Mouse (Mus musculus) layer of hippocampus, adult 18-20 months (tissue): Measurements from ENCODE around the gene Cnr2. TPM values are rescaled to one million over a fixed set of nuclear protein-coding genes. Genes with fewer than 3 reads are reported as not detected.
"Not testable (repeated sequence)": the region's sequence is repeated elsewhere in the genome, so short reads cannot be mapped to it uniquely, and the experiment has no call there.

Source experiments
- DNase-seq, 2 experiments: peaks; one replicate each; pipeline ENCODE4 v3.0.0; 2022; ENCODE audit warnings: low spot score in 2 of 2
- total RNA-seq, 2 experiments: library from RNA; stranded (reverse); gene quantifications; 2 replicates each; pipeline ENCODE4 v1.2.3; 2021

The Cnr2 gene
- total RNA-seq, 2 experiments from 2014 or later, result 0.08 TPM; not detected in 1

DNA sequence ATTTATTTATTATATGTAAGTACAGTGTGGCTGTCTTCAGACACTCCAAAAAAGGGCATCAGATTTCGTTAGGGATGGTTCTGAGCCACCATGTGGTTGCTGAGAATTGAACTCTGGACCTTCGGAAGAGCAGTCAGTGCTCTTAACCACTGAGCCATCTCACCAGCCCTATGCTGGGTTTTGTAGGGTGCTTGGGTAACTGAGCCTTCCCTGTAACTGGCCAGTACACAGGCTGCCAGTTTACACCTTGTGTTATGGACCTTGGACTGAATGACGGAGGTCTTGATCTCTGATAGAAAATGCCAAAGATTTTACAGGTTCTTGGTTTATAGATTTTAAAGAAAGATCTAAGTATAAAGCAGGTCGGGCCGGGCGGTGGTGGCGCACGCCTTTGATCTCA is 35.0 kb downstream of the Cnr2 start:
- DNase-seq, result no peak

DNA sequence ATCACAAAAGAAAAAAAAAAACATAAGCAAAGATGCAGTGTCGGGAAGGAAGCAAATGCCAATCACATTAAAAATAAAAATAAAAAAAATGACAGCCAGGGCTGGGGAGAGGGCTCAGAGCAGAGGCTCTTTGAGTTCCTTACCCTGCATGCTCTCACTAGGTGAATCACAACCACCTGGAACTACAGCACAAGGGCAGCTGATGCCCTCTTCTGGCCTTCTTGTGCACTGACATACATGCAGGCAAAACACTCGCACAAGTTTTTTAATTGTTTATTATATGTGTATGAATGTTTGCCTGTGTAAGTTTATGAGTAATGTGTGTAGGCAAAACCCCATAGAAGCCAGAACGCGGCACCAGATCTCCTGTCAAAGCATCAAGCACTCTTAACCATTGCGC is 36.6 kb downstream of the Cnr2 start:
- DNase-seq, result no peak

DNA sequence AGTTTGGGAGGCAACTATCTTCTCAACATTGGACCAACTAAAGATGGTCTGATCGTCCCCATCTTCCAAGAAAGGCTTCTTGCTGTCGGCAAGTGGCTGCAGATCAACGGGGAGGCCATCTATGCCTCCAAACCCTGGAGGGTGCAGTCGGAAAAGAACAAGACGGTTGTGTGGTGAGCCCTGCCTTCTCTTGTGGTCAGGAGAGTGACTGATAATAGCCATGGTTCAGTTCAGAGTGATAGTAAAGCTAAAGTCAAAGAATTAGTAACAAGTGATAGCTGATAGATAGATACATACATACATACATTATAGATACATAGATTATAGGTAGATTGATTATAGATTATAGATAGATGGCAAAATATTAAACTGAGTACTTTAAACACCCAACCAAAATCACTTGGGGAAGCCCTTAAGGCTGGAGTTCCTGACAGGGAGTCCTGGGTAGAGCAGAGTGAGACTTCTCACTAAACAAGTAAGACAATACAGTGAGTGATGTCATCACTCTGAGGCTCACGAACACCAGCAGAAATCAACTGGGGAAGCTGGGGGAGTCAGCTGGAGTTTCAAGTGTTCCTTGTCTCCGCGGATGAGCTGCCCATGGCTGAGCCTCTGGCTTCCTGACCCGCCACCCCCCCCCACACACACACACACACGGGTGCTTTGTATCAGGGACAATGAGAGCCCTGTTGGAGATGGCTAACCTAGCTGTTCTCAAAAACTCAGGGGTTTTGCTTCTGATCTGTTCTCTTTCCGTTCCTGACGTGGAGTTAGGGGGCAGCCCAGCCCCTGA is 39.7 kb downstream of the Cnr2 start:
- no peak for DNase-seq

DNA sequence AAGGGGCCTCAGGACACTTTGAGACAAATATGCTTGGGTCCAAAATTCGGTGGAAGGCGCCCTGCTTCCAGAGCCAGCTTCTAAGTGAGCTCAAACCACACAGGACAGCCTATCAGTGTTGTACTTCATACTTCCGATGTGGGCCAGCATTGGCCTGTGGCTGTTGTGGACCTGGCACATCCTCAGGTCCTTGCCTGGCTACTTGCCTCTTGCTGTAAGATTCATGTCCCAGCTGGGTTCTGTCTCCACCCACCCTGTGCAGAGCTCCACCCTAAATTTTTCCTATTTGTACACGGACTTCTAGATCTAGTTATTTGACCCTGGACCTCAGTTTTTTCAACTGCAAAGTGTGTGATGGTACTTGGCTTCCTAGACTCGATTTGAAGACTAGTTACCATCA is 40.3 kb downstream of the Cnr2 start:
- DNase-seq, result no peak

- no peak for DNase-seq
Measured at GRCm38 (mm10) chr4:135938858-135939257, 43.7 kb downstream of the Cnr2 start.

- not testable (repeated sequence) for DNase-seq
Measured at GRCm38 (mm10) chr4:135941026-135941425, 45.8 kb downstream of the Cnr2 start.

GRCm38 (mm10) chr4:135942193-135942592 is 47.0 kb downstream of the Cnr2 start:
- no peak for DNase-seq

DNA sequence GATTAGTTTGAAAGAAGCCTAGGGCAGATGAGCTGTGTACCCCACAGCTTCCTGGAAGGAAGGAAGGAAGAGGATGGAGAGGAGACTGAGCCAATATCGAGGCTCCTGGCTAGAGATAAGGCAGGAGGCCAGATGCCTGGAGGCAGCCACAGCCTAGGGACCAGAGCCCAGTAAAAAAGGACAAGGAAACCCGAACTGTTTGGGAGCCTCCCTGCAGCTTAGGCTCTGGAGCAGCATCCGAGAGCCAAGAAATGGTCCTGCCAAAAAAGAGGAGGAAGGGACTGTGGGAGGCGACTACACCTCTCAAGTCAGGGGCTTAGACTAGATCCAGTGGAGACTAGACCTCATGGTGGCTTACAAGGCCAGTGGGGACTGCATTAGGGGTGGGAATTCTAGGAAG is 48.2 kb downstream of the Cnr2 start:
- DNase-seq, result no peak

GRCm38 (mm10) chr4:135945706-135946105 is 50.5 kb downstream of the Cnr2 start:
- no peak for DNase-seq

GRCm38 (mm10) chr4:135946278-135946658 is 51.1 kb downstream of the Cnr2 start, which contains the start of gene Hmgcl:
Gene Hmgcl, plus strand, starts transcription at chr4:135946448.
- peak; percentile 92 to 96 for DNase-seq

GRCm38 (mm10) chr4:135946659-135947301 is 51.6 kb downstream of the Cnr2 start:
- DNase-seq, result no peak

GRCm38 (mm10) chr4:135948142-135948541 is 52.9 kb downstream of the Cnr2 start:
- no peak for DNase-seq

GRCm38 (mm10) chr4:135949475-135949874 is 54.3 kb downstream of the Cnr2 start:
- no peak for DNase-seq

DNA sequence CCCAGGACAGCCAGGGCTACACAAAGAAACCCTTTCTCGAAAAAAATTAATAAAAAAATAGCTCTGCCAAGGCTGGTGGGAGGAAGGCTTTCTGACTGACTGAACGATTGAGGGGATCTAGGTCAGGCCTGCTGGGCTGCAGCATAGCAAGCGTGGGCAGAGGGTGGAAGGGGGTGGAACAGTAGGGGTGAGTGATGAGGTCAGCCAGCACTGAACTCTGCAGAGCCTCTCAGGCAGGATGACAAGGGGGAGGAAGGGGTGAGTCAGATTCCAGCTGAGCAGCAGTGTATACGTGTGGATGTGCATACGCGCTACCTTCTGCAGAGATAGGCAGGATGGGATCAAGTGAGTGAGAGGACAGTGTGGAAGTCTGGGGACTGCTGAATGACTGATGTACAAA is 54.7 kb downstream of the Cnr2 start:
- DNase-seq, result no peak

GRCm38 (mm10) chr4:135950365-135950764 is 55.2 kb downstream of the Cnr2 start:
- no peak for DNase-seq

- no peak for DNase-seq
Measured at GRCm38 (mm10) chr4:135951505-135951904, 56.3 kb downstream of the Cnr2 start.

DNA sequence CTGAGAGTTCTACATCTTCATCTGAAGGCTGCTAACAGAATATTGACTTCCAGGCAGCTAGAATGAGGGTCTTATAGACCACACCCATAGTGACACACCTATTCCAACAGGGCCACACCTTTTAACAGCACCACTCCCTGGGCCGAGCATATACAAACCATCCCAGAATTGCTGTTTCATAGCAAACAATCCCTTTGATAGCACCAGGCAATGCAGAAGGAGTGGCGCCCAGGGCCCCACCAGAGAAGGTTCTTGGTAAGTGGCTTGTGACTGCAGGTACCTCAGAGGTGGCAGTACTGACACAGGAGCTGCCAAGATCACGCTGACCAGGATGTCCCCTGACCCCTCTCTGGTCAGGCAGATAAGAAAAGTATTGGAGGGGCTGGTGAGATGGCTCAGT is 58.0 kb downstream of the Cnr2 start:
- DNase-seq, result no peak

DNA sequence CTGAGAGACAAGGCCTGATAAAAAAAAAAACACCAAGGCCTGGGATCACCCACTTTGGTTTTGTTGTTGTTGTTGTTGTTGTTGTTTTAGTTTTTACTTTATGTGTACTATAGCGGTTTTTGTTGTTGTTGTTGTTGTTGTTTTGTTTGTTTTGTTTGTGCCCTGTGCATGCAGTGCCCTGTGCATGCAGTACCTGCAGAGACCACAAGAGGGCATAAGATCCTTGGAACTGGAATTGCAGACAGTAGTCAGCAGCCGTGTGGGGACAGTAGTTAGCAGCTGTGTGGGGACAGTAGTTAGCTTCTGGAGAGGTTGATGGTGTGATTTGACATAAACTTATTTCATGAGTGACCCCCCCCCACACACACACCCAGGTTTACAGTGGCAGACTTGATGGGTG is 59.0 kb downstream of the Cnr2 start:
- peak in 1 of 2 experiments; percentile 85 for DNase-seq

DNA sequence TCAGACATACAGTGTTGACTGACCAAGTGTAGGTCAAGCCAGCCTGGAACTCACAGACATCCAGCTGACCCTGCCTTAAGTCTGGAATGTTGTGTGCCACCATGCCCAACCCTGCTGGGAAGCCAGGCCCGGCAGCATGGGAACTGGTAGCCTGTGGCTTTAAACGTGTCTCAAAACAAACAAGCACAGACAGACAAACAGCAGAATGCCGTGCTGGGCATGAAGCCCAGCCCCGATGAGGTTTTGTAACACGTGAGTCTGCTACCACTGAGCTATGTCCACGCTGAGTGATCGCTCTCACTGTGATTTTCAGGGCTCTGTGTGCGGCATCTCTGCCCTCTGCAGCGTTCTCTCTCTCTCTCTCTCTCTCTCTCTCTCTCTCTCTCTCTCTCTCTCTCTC is 60.7 kb downstream of the Cnr2 start:
- no peak for DNase-seq

GRCm38 (mm10) chr4:135958354-135958753 is 63.2 kb downstream of the Cnr2 start:
- DNase-seq, result no peak

DNA sequence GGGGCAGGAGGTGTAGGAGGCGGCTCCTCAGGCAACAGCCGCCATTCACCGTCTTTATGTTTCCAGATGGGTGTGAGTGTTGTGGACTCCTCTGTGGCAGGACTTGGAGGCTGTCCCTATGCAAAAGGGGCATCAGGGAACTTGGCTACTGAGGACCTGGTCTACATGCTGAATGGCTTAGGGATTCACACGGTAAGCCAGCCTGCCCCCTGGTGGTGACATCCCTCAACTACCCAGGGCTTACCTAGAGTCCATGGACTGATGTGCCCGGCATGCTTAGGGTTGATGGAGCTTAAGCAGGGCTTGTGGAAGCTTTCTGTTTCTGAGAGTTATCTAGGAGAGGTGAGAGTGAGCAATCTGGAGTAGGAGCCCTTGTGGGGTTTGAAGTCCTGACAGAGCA is 65.5 kb downstream of the Cnr2 start:
- peak; percentile 61 to 87 for DNase-seq

- DNase-seq, result no peak
Measured at GRCm38 (mm10) chr4:135961709-135962108, 66.5 kb downstream of the Cnr2 start.

- DNase-seq, result no peak
Measured at GRCm38 (mm10) chr4:135962198-135962597, 67.0 kb downstream of the Cnr2 start.
